ENCODE assay signal across 10 mouse cellular contexts in genomic region chr10:23797606-23798005, GRCm38 (mm10). TPM values are rescaled to one million over a fixed set of nuclear protein-coding genes. Genes with fewer than 3 reads are reported as not detected.
DNase-seq lines count a peak whose midpoint lies in the region; ATAC-seq lines count a peak whose summit lies in the region.
"Had no signal": no experiment of that assay in that cellular context is flagged by ENCODE, and none has a peak within 500 bp of the region (broad histone marks: within the 10 kb centered on the region; RNA-seq: fewer than 3 reads in every experiment).

No protein-coding gene starts in this region.

- 20% methylated on average over 3 of the region's 3 CpGs for WGBS in kidney, embryonic 15.5 days
- 14% methylated on average over 3 of the region's 3 CpGs for WGBS in forebrain, embryonic 10.5 days
- WGBS in limb, embryonic 12.5 days: 21% methylated on average over 3 of the region's 3 CpGs
- 23% methylated on average over 3 of the region's 3 CpGs for WGBS in neural tube, embryonic 14.5 days

- H3K4me1 ChIP-seq in kidney, embryonic 15.5 days: 0 out of 2 replicates have a peak, but pooled peaks cover 14% of the 10 kb centered on the region
- H3K4me1 ChIP-seq in forebrain, embryonic 10.5 days: peaks cover 34% of the 10 kb centered on the region
- H3K4me1 ChIP-seq in limb, embryonic 12.5 days (replicated peaks): peaks cover 17% of the 10 kb centered on the region
- H3K4me1 ChIP-seq in neural tube, embryonic 14.5 days (ENCODE audit: control insufficient read depth, insufficient read depth, low read length): peaks cover 4% of the 10 kb centered on the region; the same call in 1 of the 2 replicates

- H3K27me3 ChIP-seq in kidney, embryonic 15.5 days: no peaks in the 10 kb centered on the region
- H3K27me3 ChIP-seq in forebrain, embryonic 10.5 days (ENCODE audit: poor library complexity, severe bottlenecking): no peaks in the 10 kb centered on the region
- H3K27me3 ChIP-seq in limb, embryonic 12.5 days: no peaks in the 10 kb centered on the region
- no peaks in the 10 kb centered on the region for H3K27me3 ChIP-seq in neural tube, embryonic 14.5 days (ENCODE audit: control insufficient read depth, insufficient read depth, low read length)

- H3K9me3 ChIP-seq in kidney, embryonic 15.5 days (replicated peaks): no peaks in the 10 kb centered on the region
- H3K9me3 ChIP-seq in forebrain, embryonic 10.5 days: no peaks in the 10 kb centered on the region
- no peaks in the 10 kb centered on the region for H3K9me3 ChIP-seq in limb, embryonic 12.5 days
- H3K9me3 ChIP-seq in neural tube, embryonic 14.5 days (ENCODE audit: control insufficient read depth, low read length): no peaks in the 10 kb centered on the region
- H3K9me3 ChIP-seq: G1E had no signal

- H3K27ac ChIP-seq in kidney, embryonic 15.5 days: no peak overlapping the region
- H3K27ac ChIP-seq in forebrain, embryonic 10.5 days: no peak overlapping the region
- no peak overlapping the region for H3K27ac ChIP-seq in limb, embryonic 12.5 days
- H3K27ac ChIP-seq in neural tube, embryonic 14.5 days (ENCODE audit: low read depth, low read length): no peak overlapping the region

- DNase-seq in kidney, adult 11 months: no peak
- DNase-seq in forebrain, embryonic 10.5 days (ENCODE audit: extremely low spot score, low spot score): no peak
- DNase-seq in spleen, postnatal 14 days (ENCODE audit: low spot score in 2 of 2): no peak
- DNase-seq in retina, postnatal 1 day: no peak
- no peak for DNase-seq in frontal cortex, postnatal 25 days (ENCODE audit: low spot score in 2 of 2)
- DNase-seq: gastrocnemius, postnatal 10 days had no signal

- no peak overlapping the region; the same call in 1 of the 2 replicates for H3K9ac ChIP-seq in kidney, embryonic 15.5 days
- H3K9ac ChIP-seq in limb, embryonic 12.5 days (replicated peaks): peak overlapping the region; percentile 79
- peak overlapping the region; percentile 78; the same call in 1 of the 2 replicates for H3K9ac ChIP-seq in neural tube, embryonic 14.5 days (replicated peaks; ENCODE audit: low read depth, low read length)

- H3K4me3 ChIP-seq in kidney, embryonic 15.5 days (replicated peaks): peak overlapping the region; percentile 75
- H3K4me3 ChIP-seq in forebrain, embryonic 10.5 days: peak overlapping the region; percentile 62
- H3K4me3 ChIP-seq in limb, embryonic 12.5 days (replicated peaks): peak overlapping the region; percentile 68
- peak overlapping the region; percentile 65 for H3K4me3 ChIP-seq in neural tube, embryonic 14.5 days (ENCODE audit: low read depth, low read length)

- peak overlapping the region; percentile 65 for H3K4me2 ChIP-seq in kidney, embryonic 15.5 days
- peak overlapping the region; percentile 69 for H3K4me2 ChIP-seq in limb, embryonic 12.5 days
- H3K4me2 ChIP-seq in neural tube, embryonic 14.5 days (ENCODE audit: low read depth, low read length): peak overlapping the region; percentile 64

- H3K36me3 ChIP-seq in kidney, embryonic 15.5 days: peaks cover 25% of the 10 kb centered on the region
- H3K36me3 ChIP-seq in forebrain, embryonic 10.5 days (replicated peaks): peaks cover 18% of the 10 kb centered on the region
- peaks cover 28% of the 10 kb centered on the region for H3K36me3 ChIP-seq in limb, embryonic 12.5 days
- no peaks in the 10 kb centered on the region; the same call in 1 of the 2 replicates for H3K36me3 ChIP-seq in neural tube, embryonic 14.5 days (ENCODE audit: control insufficient read depth, insufficient read depth, low read length)
- H3K36me3 ChIP-seq: G1E had no signal

- no peak for ATAC-seq in kidney, embryonic 15.5 days (replicated peaks; ENCODE audit: low FRiP score)
- no peak for ATAC-seq in limb, embryonic 12.5 days (ENCODE audit: insufficient number of reproducible peaks, insufficient read depth, low FRiP score, low TSS enrichment, low read depth)
- ATAC-seq in neural tube, embryonic 14.5 days (ENCODE audit: low read depth): no peak

RNA-seq across cellular contexts. Expression of gene Slc18b1, which starts 0.8 kb away (rescaled TPM):
- polyA plus RNA-seq in kidney, embryonic 15.5 days (2015; fragmentation: Nextera tagmentation; extraction: Ambion mirVana): 18.2 and 19.1 TPM in 2 replicates
- 10.6 and 12.4 TPM in 2 replicates for polyA plus RNA-seq in forebrain, embryonic 10.5 days (2016; fragmentation: Nextera tagmentation; extraction: Ambion mirVana)
- 13.4 and 15.2 TPM in 2 replicates for polyA plus RNA-seq in limb, embryonic 12.5 days (2016; fragmentation: Nextera tagmentation; extraction: Ambion mirVana)
- polyA plus RNA-seq in neural tube, embryonic 14.5 days (2014; fragmentation: Nextera tagmentation; extraction: Ambion mirVana): 21.5 and 26.8 TPM in 2 replicates
- polyA plus RNA-seq: G1E had no signal

RNA-seq across cellular contexts. Expression of gene Rps12, which starts 10.5 kb away (rescaled TPM):
- polyA plus RNA-seq in kidney, embryonic 15.5 days (2015; fragmentation: Nextera tagmentation; extraction: Ambion mirVana): 195 and 221 TPM in 2 replicates
- polyA plus RNA-seq in forebrain, embryonic 10.5 days (2016; fragmentation: Nextera tagmentation; extraction: Ambion mirVana): 153 and 161 TPM in 2 replicates
- 152 and 159 TPM in 2 replicates for polyA plus RNA-seq in limb, embryonic 12.5 days (2016; fragmentation: Nextera tagmentation; extraction: Ambion mirVana)
- 99.8 and 115 TPM in 2 replicates for polyA plus RNA-seq in neural tube, embryonic 14.5 days (2014; fragmentation: Nextera tagmentation; extraction: Ambion mirVana)

RNA-seq across cellular contexts. Expression of gene Vnn3, which starts 53.7 kb away (rescaled TPM):
- 0.27 TPM in 1 of 2 replicates, not detected in the other for polyA plus RNA-seq in kidney, embryonic 15.5 days (2015; fragmentation: Nextera tagmentation; extraction: Ambion mirVana)
- not detected in 2 replicates for polyA plus RNA-seq in forebrain, embryonic 10.5 days (2016; fragmentation: Nextera tagmentation; extraction: Ambion mirVana)
- polyA plus RNA-seq in limb, embryonic 12.5 days (2016; fragmentation: Nextera tagmentation; extraction: Ambion mirVana): not detected in 2 replicates
- not detected in 2 replicates for polyA plus RNA-seq in neural tube, embryonic 14.5 days (2014; fragmentation: Nextera tagmentation; extraction: Ambion mirVana)
- polyA plus RNA-seq: G1E had no signal
